Mouse (Mus musculus): ENCODE results near the gene Snx5. TPM values are rescaled to one million over a fixed set of nuclear protein-coding genes. Genes with fewer than 3 reads are reported as not detected.

The Snx5 gene
- polyA plus RNA-seq (2014; fragmentation: Illumina TruSeq; extraction: RNeasy Lipid Tissue Mini Kit (QIAGEN cat#74804)), result 323 TPM

DNA sequence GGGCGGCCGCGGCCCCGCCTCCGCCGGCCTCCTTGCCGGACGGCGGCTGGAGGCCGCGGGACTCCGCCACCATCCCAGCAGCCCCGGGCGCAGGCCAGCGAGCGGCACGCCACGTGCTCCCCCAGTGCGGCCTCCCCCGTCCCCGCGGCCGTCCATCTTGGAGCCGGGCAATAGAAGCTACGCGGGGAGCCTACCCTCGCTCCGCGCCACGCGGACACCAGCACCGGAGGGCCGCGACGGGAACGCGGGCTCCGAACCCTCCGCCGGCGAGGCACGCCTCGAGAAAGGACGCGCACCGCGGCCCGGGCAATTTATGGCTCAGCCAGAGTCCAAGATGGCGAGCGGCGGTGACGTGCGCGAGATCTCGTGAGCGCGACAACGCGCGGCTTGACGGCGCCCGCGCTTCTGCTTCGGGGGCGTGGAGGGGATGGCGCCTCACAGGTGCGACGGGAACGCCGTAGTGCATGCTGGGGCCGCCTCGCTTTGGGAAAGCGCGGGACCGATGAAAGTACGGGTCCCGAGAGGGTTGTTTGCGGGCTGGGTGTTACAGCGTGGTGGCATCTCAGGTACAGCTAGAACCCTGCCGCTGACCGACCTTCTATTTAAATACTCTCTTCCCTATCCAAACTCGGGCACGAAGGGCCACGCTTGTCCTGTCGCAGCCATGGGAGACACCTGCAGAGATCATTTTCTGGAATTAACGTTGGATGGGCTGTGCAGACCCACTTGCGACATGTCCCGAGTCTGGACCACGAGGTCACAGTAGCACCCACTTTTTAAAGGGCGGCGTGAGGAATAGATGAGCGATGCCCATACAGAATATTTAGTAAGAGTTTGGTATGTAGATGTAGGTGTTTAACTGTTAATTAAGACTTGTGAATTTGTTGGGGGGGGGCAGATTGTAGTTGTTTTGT, at the start of gene Snx5, which contains the start of gene Mgme1:
Gene Snx5, minus strand, starts transcription at position 400 of the 914 bp plus-strand sequence.
Gene Mgme1, plus strand, starts transcription at position 157 of the 914 bp plus-strand sequence.

Other genes with a start within 250 kb of the Snx5 start
- not detected for gene Banf2, start 237.8 kb downstream of the Snx5 start, polyA plus RNA-seq (2014; fragmentation: Illumina TruSeq; extraction: RNeasy Lipid Tissue Mini Kit (QIAGEN cat#74804))
- gene Mgme1, start 243 bp downstream of the Snx5 start, polyA plus RNA-seq (2014; fragmentation: Illumina TruSeq; extraction: RNeasy Lipid Tissue Mini Kit (QIAGEN cat#74804)), result 8.5 TPM
- not detected for gene Ovol2, start 61.2 kb upstream of the Snx5 start, polyA plus RNA-seq (2014; fragmentation: Illumina TruSeq; extraction: RNeasy Lipid Tissue Mini Kit (QIAGEN cat#74804))
- gene Kat14, start 98.1 kb upstream of the Snx5 start, polyA plus RNA-seq (2014; fragmentation: Illumina TruSeq; extraction: RNeasy Lipid Tissue Mini Kit (QIAGEN cat#74804)), result 10.7 TPM
- gene Pet117, start 98.1 kb upstream of the Snx5 start, polyA plus RNA-seq (2014; fragmentation: Illumina TruSeq; extraction: RNeasy Lipid Tissue Mini Kit (QIAGEN cat#74804)), result 4.3 TPM